Mouse (Mus musculus): ENCODE measurements around the gene Cxcl5.

Gene Cxcl5

GRCm38 (mm10) chr5:90759077-90760065 lies at the start of gene Cxcl5:
TSS of gene Cxcl5 (plus strand) at chr5:90759360.
- no peak for DNase-seq (ENCODE audit: low spot score in 2 of 2)

GRCm38 (mm10) chr5:90711409-90711808 lies 47.8 kb upstream of the Cxcl5 start:
- DNase-seq (ENCODE audit: low spot score in 2 of 2): no peak

- no peak for DNase-seq (ENCODE audit: low spot score in 2 of 2)
These were observed 41.2 kb upstream of the Cxcl5 start for GRCm38 (mm10) chr5:90717937-90718336.

- DNase-seq (ENCODE audit: low spot score in 2 of 2): no peak
These were observed 36.5 kb upstream of the Cxcl5 start for GRCm38 (mm10) chr5:90722656-90723055.

- no peak for DNase-seq (ENCODE audit: low spot score in 2 of 2)
These were observed 30.9 kb upstream of the Cxcl5 start for GRCm38 (mm10) chr5:90728254-90728653.

GRCm38 (mm10) chr5:90731480-90731879 lies 27.7 kb upstream of the Cxcl5 start:
- DNase-seq (ENCODE audit: low spot score in 2 of 2): no peak

GRCm38 (mm10) chr5:90742029-90742428 lies 17.1 kb upstream of the Cxcl5 start:
- no peak for DNase-seq (ENCODE audit: low spot score in 2 of 2)

- no peak for DNase-seq (ENCODE audit: low spot score in 2 of 2)
These were observed 5.2 kb upstream of the Cxcl5 start for GRCm38 (mm10) chr5:90753934-90754333.

- DNase-seq (ENCODE audit: low spot score in 2 of 2): no peak
These were observed 1.0 kb upstream of the Cxcl5 start for GRCm38 (mm10) chr5:90758020-90758605.

GRCm38 (mm10) chr5:90760303-90760702 lies 1.1 kb downstream of the Cxcl5 start:
- DNase-seq (ENCODE audit: low spot score in 2 of 2): no peak

- DNase-seq (ENCODE audit: low spot score in 2 of 2): no peak
These were observed 1.7 kb downstream of the Cxcl5 start for GRCm38 (mm10) chr5:90760844-90761243.

- DNase-seq (ENCODE audit: low spot score in 2 of 2): no peak
These were observed 2.7 kb downstream of the Cxcl5 start for GRCm38 (mm10) chr5:90761834-90762233.

- DNase-seq (ENCODE audit: low spot score in 2 of 2): no peak
These were observed 4.9 kb downstream of the Cxcl5 start for GRCm38 (mm10) chr5:90763912-90764665.

- DNase-seq (ENCODE audit: low spot score in 2 of 2): no peak
These were observed 6.9 kb downstream of the Cxcl5 start for GRCm38 (mm10) chr5:90765821-90766606.

GRCm38 (mm10) chr5:90768218-90768617 lies 9.1 kb downstream of the Cxcl5 start, which contains the start of gene Ppbp:
TSS of gene Ppbp (plus strand) at chr5:90768518.
- no peak for DNase-seq (ENCODE audit: low spot score in 2 of 2)

- DNase-seq (ENCODE audit: low spot score in 2 of 2): no peak
These were observed 12.2 kb downstream of the Cxcl5 start for GRCm38 (mm10) chr5:90771369-90771768.

- no peak for DNase-seq (ENCODE audit: low spot score in 2 of 2)
These were observed 12.9 kb downstream of the Cxcl5 start, which contains the start of gene Pf4 for GRCm38 (mm10) chr5:90771880-90772653. TSS of gene Pf4 (plus strand) at chr5:90772435.

- DNase-seq (ENCODE audit: low spot score in 2 of 2): no peak
These were observed 16.4 kb downstream of the Cxcl5 start for GRCm38 (mm10) chr5:90775562-90775961.

GRCm38 (mm10) chr5:90777621-90778020 lies 18.5 kb downstream of the Cxcl5 start:
- no peak for DNase-seq (ENCODE audit: low spot score in 2 of 2)

GRCm38 (mm10) chr5:90778856-90779255 lies 19.7 kb downstream of the Cxcl5 start:
- no peak for DNase-seq (ENCODE audit: low spot score in 2 of 2)
